Mouse (Mus musculus): ENCODE measurements at regions not wholly inside any gene's neighbourhood (a gene's known extent, or its start where the extent isn't known, plus 50 kb on each side); places are given as distances from the start of the nearest gene placed in this dataset.

DNA sequence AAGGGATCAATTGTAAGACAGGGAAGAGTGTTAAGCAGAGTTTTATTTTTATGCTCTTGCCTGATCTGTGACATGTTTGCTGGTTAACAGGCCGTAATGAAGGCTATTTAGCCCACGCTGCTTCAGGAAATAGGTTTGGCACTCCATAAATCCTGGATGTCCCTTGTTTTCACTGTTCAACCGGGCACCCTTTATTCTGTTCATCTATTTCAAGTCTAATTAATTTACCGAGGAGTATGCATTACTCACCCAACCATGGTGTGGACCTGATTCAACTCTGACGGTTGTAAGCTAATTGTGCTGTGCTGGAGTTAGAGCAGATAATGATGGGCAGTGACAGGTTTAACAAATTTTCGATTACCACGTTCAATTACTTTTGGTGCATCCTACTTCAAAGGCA is 495.6 kb upstream of the Ccdc54 start:
- H3K4me1 ChIP-seq (ENCODE audit: control insufficient read depth in 1 of 2, insufficient read depth in 2 of 2, low read length in 2 of 2): no peaks in the 10 kb centered on the region
- no peak for DNase-seq (ENCODE audit: low read depth, low spot score)

GRCm38 (mm10) chr16:51080146-51080545 is 489.2 kb upstream of the Ccdc54 start:
- TF ChIP-seq BHLHE40 (IDR thresholded peaks at IDR 0.05; ENCODE audit: borderline replicate concordance, low read depth, low read length) (no peak), ZMIZ1 (IDR thresholded peaks at IDR 0.05; ENCODE audit: low read depth, low read length) (no peak), MAX (IDR thresholded peaks at IDR 0.05; ENCODE audit: low read length) (no peak), TCF12 (IDR thresholded peaks at IDR 0.05; ENCODE audit: low read depth, low read length) (no peak), ETS1 (IDR thresholded peaks at IDR 0.05; ENCODE audit: low read depth, low read length) (no peak), RAD21 (IDR thresholded peaks at IDR 0.05; ENCODE audit: low read depth, low read length) (no peak), ZC3H11A (IDR thresholded peaks at IDR 0.05; ENCODE audit: low read depth, low read length) (no peak), MEF2A (IDR thresholded peaks at IDR 0.05; ENCODE audit: extremely low read depth, insufficient replicate concordance, low read depth, low read length, poor library complexity, severe bottlenecking) (no peak), ZNF384 (IDR thresholded peaks at IDR 0.05; ENCODE audit: low read depth, low read length) (no peak), MYC (IDR thresholded peaks at IDR 0.05; ENCODE audit: low read depth, low read length) (no peak), HCFC1 (IDR thresholded peaks at IDR 0.05; ENCODE audit: low read depth, low read length) (no peak), MYB (IDR thresholded peaks at IDR 0.05; ENCODE audit: low read depth, low read length) (no peak), E2F4 (IDR thresholded peaks at IDR 0.05; ENCODE audit: borderline replicate concordance, low read depth, low read length) (no peak), NRF1 (IDR thresholded peaks at IDR 0.05; ENCODE audit: insufficient read depth, low read depth, low read length, poor library complexity, severe bottlenecking) (no peak), GABPA (IDR thresholded peaks at IDR 0.05; ENCODE audit: low read depth, low read length) (no peak), GATA1 (IDR thresholded peaks at IDR 0.05; ENCODE audit: low read depth, low read length) (no peak), USF1 (IDR thresholded peaks at IDR 0.05; ENCODE audit: low read depth, low read length) (no peak), KAT2A (conservative IDR thresholded peaks at IDR 0.05; ENCODE audit: low read depth, low read length) (no peak), CTCF (IDR thresholded peaks at IDR 0.05 in 2 of 3, conservative IDR thresholded peaks at IDR 0.05 in 1 of 3; ENCODE audit: control insufficient read depth in 1 of 3, insufficient read depth in 1 of 3, low read depth in 2 of 3, low read length in 3 of 3, poor library complexity in 1 of 3, severe bottlenecking in 1 of 3) (no peak)
- H3K27me3 ChIP-seq (ENCODE audit: control insufficient read depth in 1 of 2, insufficient read depth in 2 of 2, low read length in 2 of 2): no peaks in the 10 kb centered on the region; a peak in 1 of 4 replicates

More for the DNA sequence above, 495.6 kb upstream of the Ccdc54 start:
- no peaks in the 10 kb centered on the region for H3K9me3 ChIP-seq (replicated peaks; ENCODE audit: insufficient read depth, low read length)
- no peak overlapping the region for H3K9ac ChIP-seq (ENCODE audit: control insufficient read depth, low read depth, low read length, poor library complexity, severe bottlenecking)
- TF ChIP-seq MAFK (IDR thresholded peaks at IDR 0.05; ENCODE audit: borderline replicate concordance, low read depth, low read length) (no peak), E2F4 (IDR thresholded peaks at IDR 0.05; ENCODE audit: borderline replicate concordance, low read depth, low read length) (no peak), GABPA (IDR thresholded peaks at IDR 0.05; ENCODE audit: low read depth, low read length) (no peak), TCF12 (IDR thresholded peaks at IDR 0.05; ENCODE audit: low read depth, low read length) (no peak), POLR2AphosphoS2 (IDR thresholded peaks at IDR 0.05; ENCODE audit: low read length) (no peak), SMC3 (IDR thresholded peaks at IDR 0.05; ENCODE audit: low read depth, low read length) (no peak)
- H3K4me3 ChIP-seq (ENCODE audit: control insufficient read depth in 1 of 2, insufficient read depth in 1 of 2, low read depth in 2 of 2, low read length in 2 of 2): no peak overlapping the region
- no peak overlapping the region for H3K27ac ChIP-seq (ENCODE audit: control insufficient read depth, low read depth, low read length)
- no peaks in the 10 kb centered on the region for H3K27me3 ChIP-seq (ENCODE audit: control insufficient read depth in 1 of 2, insufficient read depth in 2 of 2, low read length in 2 of 2)
- H3K36me3 ChIP-seq (ENCODE audit: control insufficient read depth in 1 of 2, insufficient read depth in 2 of 2, low read length in 2 of 2): no peaks in the 10 kb centered on the region
- H3K79me2 ChIP-seq (ENCODE audit: control insufficient read depth, insufficient read depth, low read length, poor library complexity): no peaks in the 10 kb centered on the region

More at GRCm38 (mm10) chr16:51080146-51080545, 489.2 kb upstream of the Ccdc54 start:
- H3K4me3 ChIP-seq (ENCODE audit: control insufficient read depth in 1 of 2, insufficient read depth in 1 of 2, low read depth in 2 of 2, low read length in 2 of 2): no peak overlapping the region
- H3K36me3 ChIP-seq (ENCODE audit: control insufficient read depth in 1 of 2, insufficient read depth in 2 of 2, low read length in 2 of 2): no peaks in the 10 kb centered on the region
- DNase-seq (ENCODE audit: low read depth, low spot score): no peak
- no peak overlapping the region for H3K27ac ChIP-seq (ENCODE audit: control insufficient read depth, low read depth, low read length)
- no peaks in the 10 kb centered on the region for H3K4me1 ChIP-seq (ENCODE audit: control insufficient read depth in 1 of 2, insufficient read depth in 2 of 2, low read length in 2 of 2)
- H3K9me3 ChIP-seq (replicated peaks; ENCODE audit: insufficient read depth, low read length): no peaks in the 10 kb centered on the region
- no peak overlapping the region for H3K9ac ChIP-seq (ENCODE audit: control insufficient read depth, low read depth, low read length, poor library complexity, severe bottlenecking)
- H3K79me2 ChIP-seq (ENCODE audit: control insufficient read depth, insufficient read depth, low read length, poor library complexity): no peaks in the 10 kb centered on the region

Data from MEL (cell line).